Mouse (Mus musculus): ENCODE measurements at regions not wholly inside any gene's neighbourhood (a gene's known extent, or its start where the extent isn't known, plus 50 kb on each side); places are given as distances from the start of the nearest gene placed in this dataset.

DNA sequence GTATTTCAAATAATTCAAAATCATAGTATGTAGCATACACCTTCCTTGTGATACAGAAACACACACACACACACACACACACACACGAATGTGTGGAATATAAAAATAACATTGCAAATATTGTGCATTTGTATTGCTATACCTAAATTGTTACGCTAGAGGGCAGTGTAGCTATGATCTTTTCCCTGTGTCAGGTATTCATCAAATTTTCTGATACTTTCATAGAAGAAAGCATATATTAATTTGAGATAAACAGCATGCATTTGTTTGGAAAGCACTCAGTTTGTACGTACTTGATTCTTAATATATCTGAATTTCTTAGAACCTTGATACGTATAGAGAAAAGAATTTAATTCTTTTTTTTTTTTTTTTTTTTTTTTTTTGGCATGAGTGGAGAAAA is 1700.9 kb upstream of the Sel1l start:
- H3K36me3 ChIP-seq (replicated peaks; ENCODE audit: control insufficient read depth, insufficient read depth, low read length), result no peaks in the 10 kb centered on the region
- 24% methylated on average over 4 of the region's 4 CpGs for WGBS

DNA sequence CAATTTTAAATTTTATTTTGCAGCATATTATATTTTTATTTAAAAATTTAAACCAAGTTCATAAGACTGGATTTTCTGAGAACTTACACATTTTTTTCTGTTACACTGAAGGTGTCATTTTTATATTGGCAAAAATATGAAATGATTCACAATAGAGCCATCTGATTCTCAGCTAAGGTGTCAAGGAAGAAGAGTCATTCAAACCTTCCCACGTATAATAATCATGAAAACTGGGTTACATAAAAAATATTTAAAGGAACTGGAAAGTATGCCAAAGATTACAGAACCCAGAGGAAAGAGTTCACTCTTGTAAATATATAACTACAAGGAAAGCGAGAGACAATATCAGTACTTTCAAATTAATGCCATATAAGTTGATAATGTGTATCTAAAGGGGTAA is 1674.5 kb upstream of the Sel1l start:
- no peak for DNase-seq (ENCODE audit: low spot score)
- WGBS, result 60% methylated on average over 2 of the region's 2 CpGs

More for the DNA sequence above, 1700.9 kb upstream of the Sel1l start:
- DNase-seq (ENCODE audit: low spot score) (peak; percentile 11), ATAC-seq (ENCODE audit: insufficient read depth, low read depth) (no peak)
- no peaks in the 10 kb centered on the region for H3K9me3 ChIP-seq (replicated peaks; ENCODE audit: control insufficient read depth, low read length)
- no peaks in the 10 kb centered on the region for H3K4me1 ChIP-seq (ENCODE audit: control insufficient read depth, insufficient read depth)
- H3K27me3 ChIP-seq (ENCODE audit: control insufficient read depth, insufficient read depth, low read length), result no peaks in the 10 kb centered on the region
- no peak overlapping the region for H3K4me3 ChIP-seq (ENCODE audit: low read depth, low read length)
- H3K4me2 ChIP-seq (ENCODE audit: low read depth, low read length), result no peak overlapping the region
- H3K27ac ChIP-seq (ENCODE audit: low read depth), result no peak overlapping the region
- no peak for TF ChIP-seq EP300 (IDR thresholded peaks at IDR 0.05; ENCODE audit: low read depth)
- peak; percentile 72 for TF ChIP-seq CTCF (IDR thresholded peaks at IDR 0.05; ENCODE audit: low read depth)
- H3K9ac ChIP-seq (replicated peaks; ENCODE audit: low read depth, low read length), result no peak overlapping the region

GRCm38 (mm10) chr12:93486381-93486780 is 1637.4 kb upstream of the Sel1l start:
- H3K4me3 ChIP-seq (ENCODE audit: low read depth, low read length), result no peak overlapping the region
- H3K9ac ChIP-seq (replicated peaks; ENCODE audit: low read depth, low read length), result no peak overlapping the region
- 67% methylated on average over 1 of the region's 1 CpGs for WGBS
- no peak overlapping the region for H3K4me2 ChIP-seq (ENCODE audit: low read depth, low read length)
- TF ChIP-seq CTCF (IDR thresholded peaks at IDR 0.05; ENCODE audit: low read depth) (no peak), EP300 (IDR thresholded peaks at IDR 0.05; ENCODE audit: low read depth) (no peak)
- no peaks in the 10 kb centered on the region for H3K4me1 ChIP-seq (ENCODE audit: control insufficient read depth, insufficient read depth)
- no peaks in the 10 kb centered on the region for H3K36me3 ChIP-seq (replicated peaks; ENCODE audit: control insufficient read depth, insufficient read depth, low read length)
- H3K9me3 ChIP-seq (replicated peaks; ENCODE audit: control insufficient read depth, low read length), result no peaks in the 10 kb centered on the region
- DNase-seq (ENCODE audit: low spot score), result no peak
- ATAC-seq (ENCODE audit: insufficient read depth, low read depth), result no peak
- no peak overlapping the region for H3K27ac ChIP-seq (ENCODE audit: low read depth)
- H3K27me3 ChIP-seq (ENCODE audit: control insufficient read depth, insufficient read depth, low read length), result no peaks in the 10 kb centered on the region

More for the DNA sequence above, 1674.5 kb upstream of the Sel1l start:
- Histone ChIP-seq H3K36me3 (replicated peaks; ENCODE audit: control insufficient read depth, insufficient read depth, low read length) (no peaks in the 10 kb centered on the region), H3K4me1 (ENCODE audit: control insufficient read depth, insufficient read depth) (no peaks in the 10 kb centered on the region), H3K9ac (replicated peaks; ENCODE audit: low read depth, low read length) (no peak overlapping the region), H3K9me3 (replicated peaks; ENCODE audit: control insufficient read depth, low read length) (no peaks in the 10 kb centered on the region), H3K4me3 (ENCODE audit: low read depth, low read length) (no peak overlapping the region), H3K27ac (ENCODE audit: low read depth) (no peak overlapping the region), H3K27me3 (ENCODE audit: control insufficient read depth, insufficient read depth, low read length) (no peaks in the 10 kb centered on the region), H3K4me2 (ENCODE audit: low read depth, low read length) (no peak overlapping the region)
- ATAC-seq (ENCODE audit: insufficient read depth, low read depth), result no peak
- TF ChIP-seq CTCF (IDR thresholded peaks at IDR 0.05; ENCODE audit: low read depth), result no peak
- no peak for TF ChIP-seq EP300 (IDR thresholded peaks at IDR 0.05; ENCODE audit: low read depth)

DNA sequence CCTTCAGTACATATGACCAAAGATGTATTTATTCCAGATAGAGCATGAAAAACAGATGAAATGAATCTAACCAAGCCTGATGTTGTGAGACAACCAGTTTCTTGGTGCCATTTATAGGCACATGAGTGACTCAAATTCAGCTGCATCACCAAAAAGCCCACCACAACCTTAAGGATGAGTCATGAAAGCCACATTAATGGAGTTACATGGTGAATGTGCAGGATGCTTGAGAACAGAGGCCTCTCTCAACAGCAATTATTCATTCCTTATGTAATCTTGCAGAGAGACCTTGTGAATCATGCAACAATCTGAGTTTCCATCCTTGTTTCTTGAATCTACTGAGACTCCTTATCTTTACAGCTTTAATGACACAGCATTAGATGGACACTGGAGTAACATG is 1613.1 kb upstream of the Sel1l start:
- H3K27ac ChIP-seq (ENCODE audit: low read depth), result no peak overlapping the region
- DNase-seq (ENCODE audit: low spot score) (no peak), ATAC-seq (ENCODE audit: insufficient read depth, low read depth) (no peak)
- H3K36me3 ChIP-seq (replicated peaks; ENCODE audit: control insufficient read depth, insufficient read depth, low read length), result no peaks in the 10 kb centered on the region
- no peaks in the 10 kb centered on the region for H3K27me3 ChIP-seq (ENCODE audit: control insufficient read depth, insufficient read depth, low read length)
- H3K9ac ChIP-seq (replicated peaks; ENCODE audit: low read depth, low read length), result no peak overlapping the region
- no peak overlapping the region for H3K4me2 ChIP-seq (ENCODE audit: low read depth, low read length)
- no peak overlapping the region for H3K4me3 ChIP-seq (ENCODE audit: low read depth, low read length)
- H3K9me3 ChIP-seq (replicated peaks; ENCODE audit: control insufficient read depth, low read length), result no peaks in the 10 kb centered on the region
- no peaks in the 10 kb centered on the region for H3K4me1 ChIP-seq (ENCODE audit: control insufficient read depth, insufficient read depth)
- TF ChIP-seq CTCF (IDR thresholded peaks at IDR 0.05; ENCODE audit: low read depth) (no peak), EP300 (IDR thresholded peaks at IDR 0.05; ENCODE audit: low read depth) (no peak)

DNA sequence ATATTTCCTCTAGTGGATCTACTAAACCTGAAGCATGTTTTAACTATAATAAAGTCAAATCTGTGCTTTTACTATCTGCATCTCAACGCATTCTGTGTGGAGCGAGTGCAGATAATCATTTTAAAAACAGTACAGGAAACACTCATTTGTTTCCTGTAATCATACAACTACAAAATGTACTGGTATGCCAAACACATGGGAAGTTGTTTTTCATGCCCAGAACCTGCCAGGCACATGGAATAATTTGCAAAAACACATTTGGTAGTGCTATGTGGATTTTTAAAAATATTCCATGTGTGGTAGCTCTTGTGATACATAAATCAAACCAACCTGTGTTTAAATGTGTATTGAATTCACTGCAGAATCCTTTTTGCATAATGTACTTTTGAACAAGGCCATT is 1600.5 kb upstream of the Sel1l start:
- ATAC-seq (ENCODE audit: insufficient read depth, low read depth), result no peak

GRCm38 (mm10) chr12:93429218-93429617 is 1580.3 kb upstream of the Sel1l start:
- no peak for TF ChIP-seq CTCF (IDR thresholded peaks at IDR 0.05; ENCODE audit: low read depth)
- TF ChIP-seq EP300 (IDR thresholded peaks at IDR 0.05; ENCODE audit: low read depth), result no peak
- no peaks in the 10 kb centered on the region for H3K36me3 ChIP-seq (replicated peaks; ENCODE audit: control insufficient read depth, insufficient read depth, low read length)
- ATAC-seq (ENCODE audit: insufficient read depth, low read depth) (no peak), DNase-seq (ENCODE audit: low spot score) (no peak)
- H3K27me3 ChIP-seq (ENCODE audit: control insufficient read depth, insufficient read depth, low read length), result no peaks in the 10 kb centered on the region
- H3K4me2 ChIP-seq (ENCODE audit: low read depth, low read length), result no peak overlapping the region
- H3K4me3 ChIP-seq (ENCODE audit: low read depth, low read length), result no peak overlapping the region
- H3K27ac ChIP-seq (ENCODE audit: low read depth), result no peak overlapping the region
- no peaks in the 10 kb centered on the region for H3K4me1 ChIP-seq (ENCODE audit: control insufficient read depth, insufficient read depth)
- no peaks in the 10 kb centered on the region for H3K9me3 ChIP-seq (replicated peaks; ENCODE audit: control insufficient read depth, low read length)
- H3K9ac ChIP-seq (replicated peaks; ENCODE audit: low read depth, low read length), result no peak overlapping the region

More for the DNA sequence above, 1600.5 kb upstream of the Sel1l start:
- H3K9ac ChIP-seq (replicated peaks; ENCODE audit: low read depth, low read length), result no peak overlapping the region
- DNase-seq (ENCODE audit: low spot score), result no peak
- H3K9me3 ChIP-seq (replicated peaks; ENCODE audit: control insufficient read depth, low read length), result no peaks in the 10 kb centered on the region
- no peak overlapping the region for H3K27ac ChIP-seq (ENCODE audit: low read depth)
- H3K36me3 ChIP-seq (replicated peaks; ENCODE audit: control insufficient read depth, insufficient read depth, low read length), result no peaks in the 10 kb centered on the region
- 54% methylated on average over 2 of the region's 2 CpGs for WGBS
- no peaks in the 10 kb centered on the region for H3K4me1 ChIP-seq (ENCODE audit: control insufficient read depth, insufficient read depth)
- H3K4me2 ChIP-seq (ENCODE audit: low read depth, low read length), result no peak overlapping the region
- no peaks in the 10 kb centered on the region for H3K27me3 ChIP-seq (ENCODE audit: control insufficient read depth, insufficient read depth, low read length)
- TF ChIP-seq EP300 (IDR thresholded peaks at IDR 0.05; ENCODE audit: low read depth) (no peak), CTCF (IDR thresholded peaks at IDR 0.05; ENCODE audit: low read depth) (no peak)
- no peak overlapping the region for H3K4me3 ChIP-seq (ENCODE audit: low read depth, low read length)
